Mouse (Mus musculus) spleen, adult 18-20 months (tissue): ENCODE results near the gene Krt83.
A peak's percentile ranks its signal among the peaks of the same experiment; 100 is the strongest.

ENCODE experiments used
- DNase-seq, 2 experiments: peaks; one replicate each; pipeline ENCODE4 v3.0.0; 2022; ENCODE audit warnings: mixed read lengths in 2 of 2

Gene Krt83

DNA sequence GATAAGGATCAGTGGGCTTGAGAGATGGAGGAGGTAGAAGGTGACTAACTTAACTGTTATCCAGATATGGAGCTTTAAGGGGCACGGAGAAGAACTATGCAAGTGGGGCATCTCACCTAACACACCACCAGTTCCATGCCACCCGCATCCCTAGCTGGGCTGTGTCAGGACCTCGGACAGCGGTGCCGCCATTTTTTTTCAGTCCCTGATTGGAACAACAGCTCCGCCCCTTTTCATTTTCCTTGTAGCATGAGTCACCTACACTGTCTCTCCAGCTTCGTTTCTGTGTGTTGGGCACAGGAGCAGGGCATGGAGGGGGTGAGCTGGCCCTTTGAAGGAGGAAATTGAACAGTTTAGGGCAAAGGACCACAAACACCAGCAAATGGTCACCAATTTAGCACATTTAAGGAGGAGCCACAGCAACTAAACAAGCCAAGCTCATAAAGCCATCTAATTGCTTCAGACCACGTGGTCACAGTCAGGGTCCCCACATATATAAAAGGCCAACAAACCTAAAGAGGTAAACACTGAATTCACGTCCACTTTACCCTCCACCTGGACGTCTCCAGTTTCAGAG, 18.3 kb downstream of the Krt83 start, which contains the start of gene Krt86:
TSS of gene Krt86 (plus strand) at position 527 of the 577 bp plus-strand sequence.
- no peak for DNase-seq

GRCm38 (mm10) chr15:101469093-101469492, 22.2 kb downstream of the Krt83 start:
- no peak for DNase-seq

DNA sequence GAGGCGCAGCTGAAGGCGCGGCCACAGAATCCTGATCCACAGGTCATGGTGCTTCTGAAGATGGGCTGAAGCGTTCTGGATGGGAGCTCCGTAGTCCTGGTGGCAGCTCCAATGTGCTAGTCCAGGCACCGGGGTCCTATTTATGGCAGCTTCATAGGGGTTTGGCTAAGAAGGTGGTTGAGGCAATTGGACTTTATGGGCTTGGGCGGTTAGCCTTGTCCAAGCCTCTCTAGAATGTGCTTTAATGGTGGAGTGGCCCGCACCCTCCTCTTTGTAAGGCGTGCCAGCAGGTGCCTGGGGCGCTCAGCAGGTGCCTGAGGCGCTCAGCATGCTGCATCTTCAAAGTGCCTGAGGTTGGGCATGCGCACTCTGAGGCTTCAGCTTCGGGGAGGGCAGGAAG, 27.7 kb downstream of the Krt83 start, which contains the start of gene Krt81:
TSS of gene Krt81 (minus strand) at position 101 of the 400 bp plus-strand sequence.
- no peak for DNase-seq

GRCm38 (mm10) chr15:101459283-101459682, 32.0 kb downstream of the Krt83 start:
- no peak for DNase-seq

GRCm38 (mm10) chr15:101458361-101458930, 32.9 kb downstream of the Krt83 start:
- no peak for DNase-seq

DNA sequence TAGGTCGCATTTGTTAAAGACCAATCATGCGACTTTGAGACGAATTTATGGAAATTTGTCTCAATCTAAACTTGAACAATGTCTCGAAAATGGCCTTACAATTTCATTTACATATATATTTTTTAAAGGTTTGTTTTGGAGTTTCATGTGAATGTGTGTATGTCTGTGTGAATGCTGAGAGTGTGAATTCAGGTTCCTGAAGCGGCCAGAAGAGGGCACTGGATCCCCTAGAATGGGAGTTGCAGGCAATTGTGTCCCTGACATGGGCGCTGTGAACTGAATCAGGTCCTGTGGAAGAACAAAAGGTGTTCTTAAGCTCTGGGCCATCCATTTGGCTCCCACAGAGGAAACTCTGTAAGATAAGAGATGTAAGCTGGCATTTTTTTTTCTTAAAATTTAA, 35.4 kb downstream of the Krt83 start:
- DNase-seq = no peak

- DNase-seq = no peak
These were observed 36.0 kb downstream of the Krt83 start for GRCm38 (mm10) chr15:101455292-101455691.

- no peak for DNase-seq
These were observed 36.5 kb downstream of the Krt83 start for GRCm38 (mm10) chr15:101454774-101455173.

- peak; percentile 13 to 47 for DNase-seq
These were observed 38.1 kb downstream of the Krt83 start for GRCm38 (mm10) chr15:101453093-101453736.

GRCm38 (mm10) chr15:101447444-101447843, 43.9 kb downstream of the Krt83 start, which contains the start of gene Krt88:
Krt88 (plus strand) TSS chr15:101447744.
- no peak for DNase-seq

GRCm38 (mm10) chr15:101446572-101446971, 44.7 kb downstream of the Krt83 start:
- DNase-seq = no peak

DNA sequence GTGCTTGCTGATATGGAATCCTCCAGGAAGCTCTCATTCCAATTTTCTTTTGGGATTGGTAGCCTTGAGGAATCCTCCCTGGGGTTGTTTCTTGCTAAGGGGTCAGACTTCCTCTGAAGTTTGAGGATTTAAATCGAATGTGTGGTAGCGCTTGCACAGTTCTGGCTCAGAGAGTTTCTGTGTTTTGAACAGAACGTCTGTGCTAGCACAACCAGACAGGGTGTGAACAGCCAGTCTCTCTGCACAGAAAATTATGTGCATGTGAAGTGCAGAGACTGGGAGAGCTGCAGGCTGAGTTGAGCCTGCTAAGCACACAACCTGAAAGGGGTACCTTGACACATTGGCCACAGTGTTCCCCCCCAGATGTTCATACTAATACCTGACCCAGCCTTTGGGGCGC, 50.5 kb downstream of the Krt83 start:
- no peak for DNase-seq

GRCm38 (mm10) chr15:101438555-101438954, 52.8 kb downstream of the Krt83 start, which contains the start of gene Krt87:
Krt87 (minus strand) TSS chr15:101438804.
- no peak for DNase-seq

GRCm38 (mm10) chr15:101436611-101437010, 54.7 kb downstream of the Krt83 start:
- no peak for DNase-seq
